Mouse (Mus musculus) embryonic facial prominence, embryonic 13.5 days (tissue): Measurements from ENCODE around the gene Tat. TPM values are rescaled to one million over a fixed set of nuclear protein-coding genes. Genes with fewer than 3 reads are reported as not detected.
"Not testable (repeated sequence)": the region's sequence is repeated elsewhere in the genome, so short reads cannot be mapped to it uniquely, and the experiment has no call there.

Experiments
- ATAC-seq: fragments of 200-750 bp; cut with Nextera tagmentation; 2 replicates; pipeline ENCODE4 v1.8.0; 2017; ENCODE audit warnings: low read depth; ENCODE audit not compliant: insufficient number of reproducible peaks, insufficient read depth, low FRiP score, low TSS enrichment
- H3K27ac ChIP-seq: fragments of 300-500 bp; sonication (generic); 2 replicates; pipeline ENCODE4 v1.5.1; 2015; ENCODE audit warnings: moderate library complexity, mild to moderate bottlenecking, inconsistent platforms
- H3K27me3 ChIP-seq: fragments of 300-500 bp; sonication (generic); 2 replicates; pipeline ENCODE4 v1.6.1; 2015; ENCODE audit warnings: mild to moderate bottlenecking, inconsistent platforms
- H3K36me3 ChIP-seq: fragments of 300-500 bp; sonication (generic); 2 replicates; pipeline ENCODE4 v1.6.1; 2015; ENCODE audit warnings: mild to moderate bottlenecking, inconsistent platforms
- H3K4me1 ChIP-seq: fragments of 300-500 bp; sonication (generic); 2 replicates; pipeline ENCODE4 v1.6.1; 2015; ENCODE audit warnings: inconsistent platforms
- H3K4me2 ChIP-seq: fragments of 300-500 bp; sonication (generic); 2 replicates; pipeline ENCODE4 v1.6.1; 2015; ENCODE audit warnings: moderate library complexity, mild to moderate bottlenecking, inconsistent platforms
- H3K4me3 ChIP-seq: fragments of 300-500 bp; sonication (generic); 2 replicates; pipeline ENCODE4 v1.5.1; 2015; ENCODE audit warnings: mild to moderate bottlenecking, inconsistent platforms
- H3K9ac ChIP-seq: fragments of 300-500 bp; sonication (generic); 2 replicates; pipeline ENCODE4 v1.6.1; 2015; ENCODE audit warnings: mild to moderate bottlenecking, inconsistent platforms
- H3K9me3 ChIP-seq: fragments of 300-500 bp; sonication (generic); 2 replicates; pipeline ENCODE4 v1.6.1; 2016; ENCODE audit warnings: inconsistent platforms
- WGBS: fragments of 180-500 bp; shearing (Covaris S2); methylation state at CpG from one replicate; pipeline ENCODE4 v1.1.7; 2015; ENCODE audit warnings: mixed read lengths; 5-methylcytosine and 5-hydroxymethylcytosine counted together
- polyA plus RNA-seq: library from polyadenylated mRNA; unstranded; fragments of >200 nt; fragmentation: Nextera tagmentation; extraction: Ambion mirVana; gene quantifications from 2 replicates; pipeline ENCODE4 v1.2.1, GENCODE M21; 2015

Tat gene
- polyA plus RNA-seq, 1 experiment from 2014 or later, result not detected

- no peaks in the 10 kb centered on the region for H3K4me1 ChIP-seq
- H3K4me2 ChIP-seq, result no peak overlapping the region
- no peak for ATAC-seq
- no peak overlapping the region for H3K27ac ChIP-seq
- H3K9me3 ChIP-seq, result no peaks in the 10 kb centered on the region
- H3K4me3 ChIP-seq, result no peak overlapping the region
- H3K36me3 ChIP-seq, result no peaks in the 10 kb centered on the region
- no peaks in the 10 kb centered on the region for H3K27me3 ChIP-seq
- WGBS, result 35% methylated on average over 5 of the region's 5 CpGs
- H3K9ac ChIP-seq, result no peak overlapping the region
Measured at GRCm38 (mm10) chr8:110010868-110011267, 20.6 kb downstream of the Tat start.

DNA sequence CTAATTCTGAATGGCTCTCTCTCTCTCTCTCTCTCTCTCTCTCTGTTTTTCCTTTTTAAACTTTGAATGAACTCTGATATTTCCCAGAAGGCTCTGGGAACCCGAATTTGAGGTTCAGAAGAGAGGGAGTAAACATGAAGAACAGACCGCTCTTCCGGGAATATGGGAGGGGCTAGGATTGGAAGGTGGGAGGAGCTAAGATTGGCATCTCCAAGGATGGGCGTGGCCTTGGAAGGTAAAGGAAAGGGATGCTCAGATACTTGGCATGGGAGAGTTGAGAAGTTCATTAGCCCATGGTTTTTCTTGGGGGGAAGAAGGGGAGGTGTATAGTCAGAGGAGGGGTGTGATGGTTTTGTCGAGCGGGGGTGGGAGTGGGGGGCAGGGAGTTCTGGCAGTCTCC, 31.8 kb downstream of the Tat start:
- no peak overlapping the region for H3K27ac ChIP-seq
- 55% methylated on average over 6 of the region's 6 CpGs for WGBS
- no peaks in the 10 kb centered on the region for H3K27me3 ChIP-seq

GRCm38 (mm10) chr8:110022768-110023344, 32.6 kb downstream of the Tat start:
- ATAC-seq, result no peak
- Histone ChIP-seq H3K4me2 (no peak overlapping the region), H3K27ac (no peak overlapping the region), H3K27me3 (no peaks in the 10 kb centered on the region), H3K9ac (no peak overlapping the region), H3K4me1 (no peaks in the 10 kb centered on the region), H3K36me3 (no peaks in the 10 kb centered on the region), H3K4me3 (no peak overlapping the region), H3K9me3 (no peaks in the 10 kb centered on the region)
- 91% methylated on average over 10 of the region's 10 CpGs for WGBS

More for the DNA sequence above, 31.8 kb downstream of the Tat start:
- no peaks in the 10 kb centered on the region for H3K36me3 ChIP-seq
- H3K9me3 ChIP-seq, result no peaks in the 10 kb centered on the region
- no peak overlapping the region for H3K9ac ChIP-seq
- H3K4me1 ChIP-seq, result no peaks in the 10 kb centered on the region
- ATAC-seq, result no peak
- no peak overlapping the region for H3K4me3 ChIP-seq
- H3K4me2 ChIP-seq, result no peak overlapping the region

- H3K4me2 ChIP-seq, H3K9ac ChIP-seq, ATAC-seq, H3K27ac ChIP-seq, H3K36me3 ChIP-seq, H3K9me3 ChIP-seq, H3K4me3 ChIP-seq, H3K27me3 ChIP-seq, H3K4me1 ChIP-seq: not testable (repeated sequence)
- WGBS, result 21% methylated on average over 8 of the region's 8 CpGs
Measured at GRCm38 (mm10) chr8:110033771-110034170, 43.5 kb downstream of the Tat start.

GRCm38 (mm10) chr8:110034331-110034730, 44.1 kb downstream of the Tat start:
- Histone ChIP-seq H3K9me3 (no peaks in the 10 kb centered on the region; the same call in 1 of the 2 replicates), H3K9ac (no peak overlapping the region), H3K4me2 (no peak overlapping the region), H3K27me3 (no peaks in the 10 kb centered on the region), H3K27ac (no peak overlapping the region), H3K36me3 (no peaks in the 10 kb centered on the region), H3K4me3 (no peak overlapping the region), H3K4me1 (no peaks in the 10 kb centered on the region)
- 68% methylated on average over 4 of the region's 4 CpGs for WGBS
- ATAC-seq, result no peak

- no peak for ATAC-seq
- no peaks in the 10 kb centered on the region for H3K9me3 ChIP-seq
- H3K4me2 ChIP-seq, result no peak overlapping the region
- H3K36me3 ChIP-seq, result no peaks in the 10 kb centered on the region
- no peak overlapping the region for H3K4me3 ChIP-seq
- H3K27ac ChIP-seq, result no peak overlapping the region
- H3K27me3 ChIP-seq, result no peaks in the 10 kb centered on the region
- no peak overlapping the region for H3K9ac ChIP-seq
- 74% methylated on average over 2 of the region's 2 CpGs for WGBS
- H3K4me1 ChIP-seq, result no peaks in the 10 kb centered on the region
Measured at GRCm38 (mm10) chr8:110036156-110036555, 45.9 kb downstream of the Tat start.

DNA sequence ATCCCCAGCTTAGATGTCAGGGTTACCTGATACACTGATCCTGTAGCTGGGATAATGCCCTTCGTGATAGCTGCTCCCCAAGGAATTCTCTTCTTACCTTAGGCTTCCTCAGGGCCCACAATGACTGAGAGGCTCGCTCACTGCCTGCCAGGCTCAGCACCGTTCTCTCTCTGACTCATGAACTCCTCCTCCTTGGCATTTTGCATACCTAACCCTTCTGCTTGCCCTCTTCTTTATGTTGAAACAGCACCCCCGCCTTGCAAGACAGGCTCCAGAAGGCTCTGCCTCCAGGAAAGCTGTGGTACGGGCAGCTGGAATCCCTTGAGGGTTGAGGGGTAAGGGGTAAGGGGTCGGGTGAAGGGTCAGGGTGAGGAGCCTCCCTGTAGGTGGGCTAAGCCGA, 49.0 kb downstream of the Tat start:
- no peak overlapping the region for H3K4me3 ChIP-seq

GRCm38 (mm10) chr8:110039659-110040058, 49.4 kb downstream of the Tat start, which contains the start of gene Chst4:
TSS of gene Chst4 (minus strand) at chr8:110039740.
- no peaks in the 10 kb centered on the region for H3K4me1 ChIP-seq
- no peaks in the 10 kb centered on the region for H3K36me3 ChIP-seq
- no peak within 1 kb of the TSS for H3K4me3 ChIP-seq
- H3K27me3 ChIP-seq, result no peaks in the 10 kb centered on the region
- H3K4me2 ChIP-seq, result no peak within 1 kb of the TSS
- H3K27ac ChIP-seq, result no peak within 1 kb of the TSS
- H3K9me3 ChIP-seq, result no peaks in the 10 kb centered on the region
- ATAC-seq, result no peak
- no peak within 1 kb of the TSS for H3K9ac ChIP-seq
- WGBS, result 69% methylated on average over 5 of the region's 5 CpGs

More for the DNA sequence above, 49.0 kb downstream of the Tat start:
- no peak overlapping the region for H3K4me2 ChIP-seq
- H3K4me1 ChIP-seq, result no peaks in the 10 kb centered on the region
- no peaks in the 10 kb centered on the region for H3K9me3 ChIP-seq
- H3K27me3 ChIP-seq, result no peaks in the 10 kb centered on the region
- H3K9ac ChIP-seq, result no peak overlapping the region
- no peak overlapping the region for H3K27ac ChIP-seq
- no peaks in the 10 kb centered on the region for H3K36me3 ChIP-seq
- ATAC-seq, result no peak
- WGBS, result 14% methylated on average over 7 of the region's 7 CpGs

GRCm38 (mm10) chr8:110040509-110040908, 50.3 kb downstream of the Tat start:
- H3K27ac ChIP-seq, result no peak overlapping the region
- H3K27me3 ChIP-seq, result no peaks in the 10 kb centered on the region
- H3K4me2 ChIP-seq, result no peak overlapping the region
- no peak for ATAC-seq
- no peak overlapping the region for H3K4me3 ChIP-seq
- no peaks in the 10 kb centered on the region for H3K36me3 ChIP-seq
- no peaks in the 10 kb centered on the region for H3K4me1 ChIP-seq
- H3K9me3 ChIP-seq, result no peaks in the 10 kb centered on the region
- 73% methylated on average over 4 of the region's 4 CpGs for WGBS
- H3K9ac ChIP-seq, result no peak overlapping the region

Other genes starting within 250 kb of the Tat start
- gene Ap1g1, start 211.9 kb upstream of the Tat start, polyA plus RNA-seq, result 43.0 and 43.3 TPM in 2 replicates
- gene Phlpp2, start 121.9 kb upstream of the Tat start, polyA plus RNA-seq, result 3.9 and 4.0 TPM in 2 replicates
- 2.9 and 4.1 TPM in 2 replicates for gene Marveld3, start 28.2 kb upstream of the Tat start, polyA plus RNA-seq
- not detected in 2 replicates for gene Chst4, start 49.3 kb downstream of the Tat start, polyA plus RNA-seq
- gene Zfp612, start 89.3 kb downstream of the Tat start, polyA plus RNA-seq, result 10.8 and 11.7 TPM in 2 replicates
- not detected in 2 replicates for gene Gm21964, start 110.8 kb downstream of the Tat start, polyA plus RNA-seq
- not detected in 2 replicates for gene Gm17720, start 112.3 kb downstream of the Tat start, polyA plus RNA-seq
- gene Calb2, start 177.8 kb downstream of the Tat start, polyA plus RNA-seq, result 3.8 and 10.4 TPM in 2 replicates
- 7.7 and 9.2 TPM in 2 replicates for gene Cmtr2, start 225.2 kb downstream of the Tat start, polyA plus RNA-seq